Mouse (Mus musculus): Measurements from ENCODE around the gene Igf1r. TPM values are rescaled to one million over a fixed set of nuclear protein-coding genes. Genes with fewer than 3 reads are reported as not detected.

Gene Igf1r
- polyA plus RNA-seq, 1 experiment, result 2.7 TPM

DNA sequence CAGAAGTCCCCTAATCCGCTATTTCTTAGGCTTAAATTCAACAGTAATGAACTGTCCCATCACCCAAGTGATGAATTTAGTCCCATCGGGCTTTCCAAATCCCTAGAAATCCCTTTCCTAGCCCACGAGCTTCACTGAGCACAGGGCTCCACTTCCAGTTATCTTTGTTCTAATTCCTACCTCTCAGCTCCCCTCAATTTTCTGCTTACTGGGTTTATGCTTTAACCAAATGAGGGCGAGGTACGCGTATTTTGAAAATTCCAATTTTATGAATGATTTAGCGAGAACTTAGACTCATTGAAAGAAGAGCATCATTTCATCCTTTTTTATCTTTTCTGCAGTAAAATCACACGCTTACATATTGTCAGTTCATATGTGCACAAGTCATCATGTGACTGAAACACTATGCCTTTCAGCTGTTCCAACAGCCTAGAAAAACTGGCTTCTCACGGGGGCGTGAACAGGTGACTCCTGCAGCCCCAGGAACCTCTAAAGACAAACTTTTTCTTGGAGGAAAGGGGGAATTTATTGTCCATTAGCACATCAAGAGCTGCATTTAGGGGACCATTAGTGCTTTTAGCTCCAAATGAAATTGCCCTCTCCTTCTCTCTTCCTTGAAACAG lies 100.5 kb downstream of the Igf1r start:
- Histone ChIP-seq H3K36me3 (ENCODE audit: control insufficient read depth, insufficient read depth, low read length) (no peaks in the 10 kb centered on the region), H3K27ac (ENCODE audit: insufficient read depth, low read length) (no peak overlapping the region), H3K4me1 (ENCODE audit: control insufficient read depth, insufficient read depth, insufficient read length) (no peaks in the 10 kb centered on the region), H3K27me3 (ENCODE audit: control insufficient read depth, insufficient read depth, low read length) (no peaks in the 10 kb centered on the region), H3K4me3 (ENCODE audit: extremely low read depth, insufficient read depth, insufficient read length) (no peak overlapping the region)
- WGBS, result 92% methylated on average over 10 of the region's 10 CpGs
- TF ChIP-seq POLR2A (IDR thresholded peaks at IDR 0.05; ENCODE audit: low read depth, low read length) (no peak), CTCF (IDR thresholded peaks at IDR 0.05; ENCODE audit: extremely low read depth, insufficient read depth, insufficient read length, insufficient replicate concordance) (no peak)
- DNase-seq (ENCODE audit: low read depth in 1 of 2, low spot score in 2 of 2), result no peak

DNA sequence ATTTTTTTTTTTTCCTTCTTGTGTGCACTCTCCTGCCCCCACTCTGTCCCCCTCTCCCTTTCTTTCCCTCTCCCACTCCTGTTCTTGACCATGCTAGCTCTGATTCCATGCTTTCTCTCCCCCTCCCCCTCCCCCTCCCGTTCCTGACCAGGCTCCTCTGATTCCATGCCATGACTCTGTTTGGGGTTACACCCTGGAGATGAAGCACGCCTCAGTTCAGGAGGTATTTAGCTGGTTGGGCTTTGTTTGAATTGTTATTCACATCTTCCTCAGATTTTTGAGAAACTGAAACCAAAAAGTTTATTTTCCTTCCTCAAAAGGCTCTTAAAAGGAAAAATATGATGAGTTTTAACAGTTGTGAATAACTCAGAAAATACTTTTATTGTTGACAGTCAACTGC lies 101.9 kb downstream of the Igf1r start:
- Histone ChIP-seq H3K4me1 (ENCODE audit: control insufficient read depth, insufficient read depth, insufficient read length) (no peaks in the 10 kb centered on the region), H3K27ac (ENCODE audit: insufficient read depth, low read length) (no peak overlapping the region), H3K27me3 (ENCODE audit: control insufficient read depth, insufficient read depth, low read length) (no peaks in the 10 kb centered on the region), H3K36me3 (ENCODE audit: control insufficient read depth, insufficient read depth, low read length) (no peaks in the 10 kb centered on the region), H3K4me3 (ENCODE audit: extremely low read depth, insufficient read depth, insufficient read length) (no peak overlapping the region)
- TF ChIP-seq POLR2A (IDR thresholded peaks at IDR 0.05; ENCODE audit: low read depth, low read length), result no peak
- TF ChIP-seq CTCF (IDR thresholded peaks at IDR 0.05; ENCODE audit: extremely low read depth, insufficient read depth, insufficient read length, insufficient replicate concordance), result no peak
- WGBS, result 45% methylated on average over 2 of the region's 2 CpGs
- DNase-seq (ENCODE audit: low read depth in 1 of 2, low spot score in 2 of 2), result no peak

DNA sequence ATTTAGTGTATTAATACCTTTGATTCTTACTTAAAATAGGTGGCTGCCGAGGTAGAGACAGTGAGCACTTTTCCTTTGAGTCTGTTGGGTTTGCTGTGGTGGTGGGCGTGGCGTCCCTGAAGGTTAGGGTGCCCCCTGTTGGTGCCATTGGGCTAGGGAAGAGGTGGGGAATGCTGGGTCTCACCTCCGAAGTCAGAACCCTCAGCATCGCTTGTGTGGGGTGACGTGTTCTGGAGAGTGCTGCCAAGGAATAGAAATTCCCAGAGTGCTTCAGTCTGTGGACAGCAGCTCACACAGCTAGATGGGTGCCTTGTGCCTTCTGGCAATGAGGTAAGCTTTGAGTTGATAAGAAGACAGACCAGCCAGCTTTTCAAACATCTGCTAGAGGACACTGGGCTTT lies 102.3 kb downstream of the Igf1r start:
- Histone ChIP-seq H3K27ac (ENCODE audit: insufficient read depth, low read length) (no peak overlapping the region), H3K27me3 (ENCODE audit: control insufficient read depth, insufficient read depth, low read length) (no peaks in the 10 kb centered on the region), H3K4me3 (ENCODE audit: extremely low read depth, insufficient read depth, insufficient read length) (no peak overlapping the region), H3K4me1 (ENCODE audit: control insufficient read depth, insufficient read depth, insufficient read length) (no peaks in the 10 kb centered on the region), H3K36me3 (ENCODE audit: control insufficient read depth, insufficient read depth, low read length) (no peaks in the 10 kb centered on the region)
- WGBS, result 72% methylated on average over 6 of the region's 6 CpGs
- no peak for TF ChIP-seq CTCF (IDR thresholded peaks at IDR 0.05; ENCODE audit: extremely low read depth, insufficient read depth, insufficient read length, insufficient replicate concordance)
- TF ChIP-seq POLR2A (IDR thresholded peaks at IDR 0.05; ENCODE audit: low read depth, low read length), result no peak
- no peak for DNase-seq (ENCODE audit: low read depth in 1 of 2, low spot score in 2 of 2)

DNA sequence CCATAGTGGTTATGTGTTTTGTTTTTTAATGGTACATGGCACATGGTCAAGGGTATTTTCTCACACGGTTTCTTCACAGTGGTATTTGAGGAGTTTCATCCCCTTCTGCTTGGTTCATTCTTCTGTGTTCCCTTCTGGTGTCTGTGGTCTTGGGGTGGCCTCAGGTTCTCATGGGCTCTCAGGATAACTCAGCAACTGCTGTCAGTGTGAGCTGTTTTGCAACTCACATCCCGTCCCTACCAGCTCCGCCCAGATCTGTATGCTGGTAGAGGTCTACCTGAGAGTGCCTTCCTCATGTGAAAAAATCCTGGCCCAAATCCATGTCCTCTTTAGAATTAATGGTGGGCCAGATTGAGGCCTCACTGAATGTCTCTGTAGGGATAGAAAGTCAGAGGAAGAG lies 104.4 kb downstream of the Igf1r start:
- no peak overlapping the region for H3K4me3 ChIP-seq (ENCODE audit: extremely low read depth, insufficient read depth, insufficient read length)
- no peak for DNase-seq (ENCODE audit: low read depth in 1 of 2, low spot score in 2 of 2)
- WGBS, result 66% methylated on average over 3 of the region's 3 CpGs
- no peaks in the 10 kb centered on the region for H3K36me3 ChIP-seq (ENCODE audit: control insufficient read depth, insufficient read depth, low read length)
- no peak overlapping the region for H3K27ac ChIP-seq (ENCODE audit: insufficient read depth, low read length)
- H3K4me1 ChIP-seq (ENCODE audit: control insufficient read depth, insufficient read depth, insufficient read length), result no peaks in the 10 kb centered on the region
- H3K27me3 ChIP-seq (ENCODE audit: control insufficient read depth, insufficient read depth, low read length), result no peaks in the 10 kb centered on the region
- TF ChIP-seq POLR2A (IDR thresholded peaks at IDR 0.05; ENCODE audit: low read depth, low read length) (no peak), CTCF (IDR thresholded peaks at IDR 0.05; ENCODE audit: extremely low read depth, insufficient read depth, insufficient read length, insufficient replicate concordance) (no peak)

DNA sequence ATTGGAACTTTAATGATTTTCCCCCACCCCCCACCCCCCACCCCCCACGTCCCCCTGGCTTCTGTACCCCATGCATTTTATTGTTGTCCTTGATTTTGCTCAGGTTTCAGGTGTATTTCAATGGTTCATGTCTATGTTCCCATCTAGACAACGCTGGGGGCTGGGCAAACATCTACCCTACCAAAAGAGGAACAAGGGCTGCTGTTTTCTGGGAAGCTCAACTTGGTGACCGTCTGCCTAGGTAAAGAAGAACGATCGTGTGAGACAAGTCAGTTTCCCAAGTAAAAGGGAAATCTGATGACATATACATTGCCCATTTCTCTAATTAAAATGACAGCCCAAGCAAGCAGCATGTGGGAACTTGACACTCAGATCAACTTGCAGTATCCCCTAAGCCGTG lies 107.1 kb downstream of the Igf1r start:
- Histone ChIP-seq H3K27ac (ENCODE audit: insufficient read depth, low read length) (no peak overlapping the region), H3K4me1 (ENCODE audit: control insufficient read depth, insufficient read depth, insufficient read length) (no peaks in the 10 kb centered on the region; the same call in 1 of the 2 replicates), H3K27me3 (ENCODE audit: control insufficient read depth, insufficient read depth, low read length) (no peaks in the 10 kb centered on the region), H3K4me3 (ENCODE audit: extremely low read depth, insufficient read depth, insufficient read length) (no peak overlapping the region), H3K36me3 (ENCODE audit: control insufficient read depth, insufficient read depth, low read length) (no peaks in the 10 kb centered on the region)
- TF ChIP-seq POLR2A (IDR thresholded peaks at IDR 0.05; ENCODE audit: low read depth, low read length), result no peak
- no peak for TF ChIP-seq CTCF (IDR thresholded peaks at IDR 0.05; ENCODE audit: extremely low read depth, insufficient read depth, insufficient read length, insufficient replicate concordance)
- WGBS, result 45% methylated on average over 6 of the region's 6 CpGs
- DNase-seq (ENCODE audit: low read depth in 1 of 2, low spot score in 2 of 2), result no peak

DNA sequence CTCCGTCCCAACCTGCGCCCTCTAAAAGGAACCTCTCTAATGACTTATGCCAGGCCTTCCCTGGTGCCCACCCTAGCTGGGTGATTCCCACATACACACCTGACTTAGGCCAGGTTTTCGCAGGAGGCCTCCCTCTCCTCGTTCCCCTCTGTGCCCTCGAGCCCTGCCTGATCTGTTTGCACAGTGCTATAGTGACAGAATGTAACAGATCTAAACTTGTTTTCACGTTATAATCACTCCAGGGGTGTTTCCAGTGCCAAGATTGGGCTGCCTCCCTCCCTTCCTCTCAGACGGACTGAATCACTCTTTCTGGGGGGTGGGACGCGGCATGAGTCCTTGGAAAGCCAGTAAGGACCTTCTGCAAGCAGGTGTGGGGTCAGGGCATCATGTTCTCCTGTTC lies 108.8 kb downstream of the Igf1r start:
- WGBS, result 89% methylated on average over 9 of the region's 9 CpGs

DNA sequence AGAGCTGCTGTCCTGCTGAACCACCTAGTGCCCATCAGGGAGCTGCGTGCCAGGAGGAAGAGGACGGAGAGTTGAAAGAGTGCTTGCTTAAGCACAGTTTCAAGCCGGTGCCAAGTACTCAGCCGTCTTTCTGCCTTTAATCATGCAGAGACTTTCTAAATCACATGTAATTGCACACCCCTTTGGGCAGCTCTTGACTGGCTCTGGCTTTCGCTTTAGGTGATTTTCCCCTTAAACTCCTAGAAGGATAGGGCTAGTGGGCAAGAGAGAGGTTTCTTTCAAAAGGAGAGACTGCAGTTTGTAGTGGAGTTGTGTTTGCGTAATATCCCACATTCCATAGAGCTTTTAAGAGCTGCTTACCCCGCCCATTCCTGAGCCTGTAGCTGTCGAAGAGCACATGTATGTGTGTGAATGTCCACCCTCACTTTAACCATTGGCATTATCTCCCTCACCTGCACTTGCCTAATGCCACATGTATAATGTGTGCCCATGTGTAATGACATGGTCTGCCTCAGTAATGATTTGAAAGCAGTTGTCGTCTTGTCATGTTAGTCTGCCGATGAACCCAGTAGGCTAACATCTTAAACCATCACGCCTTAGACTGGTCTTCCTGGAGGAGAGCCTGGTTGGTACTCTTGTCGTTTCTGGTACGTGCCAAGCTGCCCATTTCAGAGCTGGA lies 109.7 kb downstream of the Igf1r start:
- TF ChIP-seq POLR2A (IDR thresholded peaks at IDR 0.05; ENCODE audit: low read depth, low read length) (no peak), CTCF (IDR thresholded peaks at IDR 0.05; ENCODE audit: extremely low read depth, insufficient read depth, insufficient read length, insufficient replicate concordance) (no peak)
- Histone ChIP-seq H3K36me3 (ENCODE audit: control insufficient read depth, insufficient read depth, low read length) (no peaks in the 10 kb centered on the region), H3K27ac (ENCODE audit: insufficient read depth, low read length) (no peak overlapping the region), H3K4me1 (ENCODE audit: control insufficient read depth, insufficient read depth, insufficient read length) (no peaks in the 10 kb centered on the region; the same call in 1 of the 2 replicates), H3K27me3 (ENCODE audit: control insufficient read depth, insufficient read depth, low read length) (no peaks in the 10 kb centered on the region), H3K4me3 (ENCODE audit: extremely low read depth, insufficient read depth, insufficient read length) (no peak overlapping the region)
- no peak for DNase-seq (ENCODE audit: low read depth in 1 of 2, low spot score in 2 of 2)
- 58% methylated on average over 13 of the region's 13 CpGs for WGBS

More for the DNA sequence above, 108.8 kb downstream of the Igf1r start:
- H3K4me1 ChIP-seq (ENCODE audit: control insufficient read depth, insufficient read depth, insufficient read length), result no peaks in the 10 kb centered on the region; the same call in 1 of the 2 replicates
- no peak for TF ChIP-seq POLR2A (IDR thresholded peaks at IDR 0.05; ENCODE audit: low read depth, low read length)
- TF ChIP-seq CTCF (IDR thresholded peaks at IDR 0.05; ENCODE audit: extremely low read depth, insufficient read depth, insufficient read length, insufficient replicate concordance), result no peak
- no peaks in the 10 kb centered on the region for H3K36me3 ChIP-seq (ENCODE audit: control insufficient read depth, insufficient read depth, low read length)
- no peaks in the 10 kb centered on the region for H3K27me3 ChIP-seq (ENCODE audit: control insufficient read depth, insufficient read depth, low read length)
- H3K27ac ChIP-seq (ENCODE audit: insufficient read depth, low read length), result no peak overlapping the region
- H3K4me3 ChIP-seq (ENCODE audit: extremely low read depth, insufficient read depth, insufficient read length), result no peak overlapping the region
- no peak for DNase-seq (ENCODE audit: low read depth in 1 of 2, low spot score in 2 of 2)

Data from spleen, adult 2 months (tissue).